Mouse (Mus musculus): ENCODE results near the gene Hnrnpk. TPM values are rescaled to one million over a fixed set of nuclear protein-coding genes. Genes with fewer than 3 reads are reported as not detected.

The Hnrnpk gene
- total and polyA plus RNA-seq, 2 experiments from 2014 or later: 471 to 910 TPM

GRCm38 (mm10) chr13:58389324-58389951 is 13.7 kb downstream of the Hnrnpk start:
- no peak overlapping the region for H3K4me2 ChIP-seq (ENCODE audit: low read depth, low read length)
- H3K9me3 ChIP-seq (ENCODE audit: low read length): no peaks in the 10 kb centered on the region
- no peak overlapping the region for H3K4me3 ChIP-seq (ENCODE audit: low read length)
- no peak for ATAC-seq
- DNase-seq (ENCODE audit: low spot score): no peak
- H3K27ac ChIP-seq: no peak overlapping the region
- TF ChIP-seq CTCF (IDR thresholded peaks at IDR 0.05; ENCODE audit: low read depth): no peak
- H3K9ac ChIP-seq (replicated peaks; ENCODE audit: low read length): no peak overlapping the region
- H3K36me3 ChIP-seq (ENCODE audit: insufficient read depth, low read length): peaks cover 26% of the 10 kb centered on the region
- 83% methylated on average over 2 of the region's 2 CpGs for WGBS
- H3K4me1 ChIP-seq (ENCODE audit: insufficient read depth, low read length): no peaks in the 10 kb centered on the region; the same call in 1 of the 2 replicates
- H3K27me3 ChIP-seq (ENCODE audit: insufficient read depth, low read length): no peaks in the 10 kb centered on the region

- H3K4me2 ChIP-seq (ENCODE audit: low read depth, low read length): no peak overlapping the region
- 62% methylated on average over 3 of the region's 3 CpGs for WGBS
Observed at GRCm38 (mm10) chr13:58388379-58388778, 14.8 kb downstream of the Hnrnpk start.

DNA sequence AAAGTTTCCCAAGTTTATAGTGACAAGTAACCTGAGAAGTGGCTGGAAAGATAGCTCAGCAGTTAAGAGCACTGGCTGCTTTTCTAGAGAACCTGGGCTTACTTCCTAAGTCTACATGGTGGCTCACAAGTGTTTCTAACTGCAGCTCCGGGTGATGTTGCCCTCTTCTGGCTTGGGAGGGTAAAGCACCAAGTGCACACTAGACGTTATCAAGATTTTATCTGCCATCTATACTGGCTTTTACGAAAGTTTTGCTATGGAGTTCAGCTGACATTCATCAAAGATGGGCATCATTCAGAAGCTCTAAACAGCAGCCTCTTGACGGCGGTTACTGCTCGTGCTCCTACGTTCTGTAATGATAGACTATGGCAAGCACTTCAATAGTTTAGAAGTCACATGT is 15.2 kb downstream of the Hnrnpk start:
- no peak overlapping the region for H3K4me2 ChIP-seq (ENCODE audit: low read depth, low read length)
- peak; percentile 83 for DNase-seq (ENCODE audit: low spot score)
- H3K4me3 ChIP-seq (ENCODE audit: low read length): no peak overlapping the region
- peaks cover 17% of the 10 kb centered on the region for H3K36me3 ChIP-seq (ENCODE audit: insufficient read depth, low read length)
- H3K27me3 ChIP-seq (ENCODE audit: insufficient read depth, low read length): no peaks in the 10 kb centered on the region
- H3K9me3 ChIP-seq (ENCODE audit: low read length): no peaks in the 10 kb centered on the region
- H3K9ac ChIP-seq (replicated peaks; ENCODE audit: low read length): no peak overlapping the region
- TF ChIP-seq CTCF (IDR thresholded peaks at IDR 0.05; ENCODE audit: low read depth): peak; percentile 87
- WGBS: 11% methylated on average over 7 of the region's 7 CpGs
- ATAC-seq: peak; percentile 50
- H3K27ac ChIP-seq: no peak overlapping the region
- no peaks in the 10 kb centered on the region; the same call in 1 of the 2 replicates for H3K4me1 ChIP-seq (ENCODE audit: insufficient read depth, low read length)

More at GRCm38 (mm10) chr13:58388379-58388778, 14.8 kb downstream of the Hnrnpk start:
- ATAC-seq: no peak
- H3K27ac ChIP-seq: no peak overlapping the region
- no peak overlapping the region for H3K4me3 ChIP-seq (ENCODE audit: low read length)
- H3K4me1 ChIP-seq (ENCODE audit: insufficient read depth, low read length): no peaks in the 10 kb centered on the region; the same call in 1 of the 2 replicates
- no peak for TF ChIP-seq CTCF (IDR thresholded peaks at IDR 0.05; ENCODE audit: low read depth)
- no peak for DNase-seq (ENCODE audit: low spot score)
- H3K36me3 ChIP-seq (ENCODE audit: insufficient read depth, low read length): peaks cover 19% of the 10 kb centered on the region
- no peaks in the 10 kb centered on the region for H3K27me3 ChIP-seq (ENCODE audit: insufficient read depth, low read length)
- no peaks in the 10 kb centered on the region for H3K9me3 ChIP-seq (ENCODE audit: low read length)
- no peak overlapping the region for H3K9ac ChIP-seq (replicated peaks; ENCODE audit: low read length)

- H3K9ac ChIP-seq (replicated peaks; ENCODE audit: low read length): no peak overlapping the region
- no peaks in the 10 kb centered on the region for H3K27me3 ChIP-seq (ENCODE audit: insufficient read depth, low read length)
- H3K27ac ChIP-seq: peak overlapping the region; percentile 62; the same call in 1 of the 2 replicates
- no peak for TF ChIP-seq CTCF (IDR thresholded peaks at IDR 0.05; ENCODE audit: low read depth)
- DNase-seq (ENCODE audit: low spot score) (no peak), ATAC-seq (no peak)
- peak overlapping the region; percentile 63 for H3K4me3 ChIP-seq (ENCODE audit: low read length)
- H3K4me1 ChIP-seq (ENCODE audit: insufficient read depth, low read length): no peaks in the 10 kb centered on the region; the same call in 1 of the 2 replicates
- no peaks in the 10 kb centered on the region for H3K9me3 ChIP-seq (ENCODE audit: low read length)
- H3K36me3 ChIP-seq (ENCODE audit: insufficient read depth, low read length): peaks cover 24% of the 10 kb centered on the region
- 85% methylated on average over 7 of the region's 7 CpGs for WGBS
- peak overlapping the region; percentile 87 for H3K4me2 ChIP-seq (ENCODE audit: low read depth, low read length)
Observed at GRCm38 (mm10) chr13:58385547-58385920, 17.6 kb downstream of the Hnrnpk start.

DNA sequence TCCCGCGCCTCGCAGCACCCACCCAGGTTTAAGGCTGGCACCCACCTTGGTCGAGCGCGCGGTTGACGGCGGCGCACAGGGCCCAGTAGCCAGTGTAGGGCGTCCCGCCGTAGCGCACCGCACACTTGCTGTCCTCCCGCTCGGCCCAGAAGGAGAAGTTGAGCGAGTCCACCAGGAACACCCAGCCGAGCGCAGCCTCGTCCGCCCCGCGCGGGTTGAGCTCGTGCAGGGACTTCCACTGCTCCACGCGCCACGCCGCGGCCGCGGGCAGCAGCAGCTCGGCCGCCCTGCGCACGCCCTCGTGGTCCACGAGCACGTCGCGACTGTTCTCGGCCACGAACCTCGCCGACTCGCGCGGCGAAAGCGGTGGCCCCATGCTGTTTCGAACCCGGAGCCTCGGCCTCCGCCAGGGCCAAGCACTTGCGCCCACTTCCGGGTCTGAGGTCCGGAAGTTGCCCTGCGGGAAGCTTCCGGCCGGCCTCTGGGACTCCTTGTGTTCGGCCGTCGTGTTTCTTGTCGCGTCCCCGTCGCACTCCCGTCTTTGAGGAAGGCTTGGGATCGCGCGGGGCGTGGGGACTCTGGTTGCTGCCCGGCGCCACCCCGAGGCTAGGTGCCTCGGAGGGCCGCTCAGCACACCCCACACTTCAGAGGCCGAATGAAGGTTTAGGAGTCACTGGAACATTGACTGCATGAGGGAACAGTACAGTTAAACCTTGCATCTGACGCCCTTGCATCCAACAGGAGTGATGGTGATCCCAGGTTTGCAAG is 18.2 kb downstream of the Hnrnpk start, which contains the start of gene 2210016F16Rik:
TSS of gene 2210016F16Rik (minus strand) at position 447 of the 768 bp plus-strand sequence.
- no peaks in the 10 kb centered on the region for H3K9me3 ChIP-seq (ENCODE audit: low read length)
- WGBS: 3% methylated on average over 80 of the region's 80 CpGs
- peak within 1 kb of the TSS; percentile 73 for H3K9ac ChIP-seq (replicated peaks; ENCODE audit: low read length)
- H3K27ac ChIP-seq: peak within 1 kb of the TSS; percentile 62
- peak; percentile 18; the same call in 1 of the 2 replicates for TF ChIP-seq CTCF (IDR thresholded peaks at IDR 0.05; ENCODE audit: low read depth)
- no peaks in the 10 kb centered on the region for H3K27me3 ChIP-seq (ENCODE audit: insufficient read depth, low read length)
- peak within 1 kb of the TSS; percentile 87 for H3K4me2 ChIP-seq (ENCODE audit: low read depth, low read length)
- DNase-seq (ENCODE audit: low spot score): peak; percentile 77
- peak; percentile 80 for ATAC-seq
- H3K4me1 ChIP-seq (ENCODE audit: insufficient read depth, low read length): no peaks in the 10 kb centered on the region; the same call in 1 of the 2 replicates
- peaks cover 19% of the 10 kb centered on the region for H3K36me3 ChIP-seq (ENCODE audit: insufficient read depth, low read length)
- peak within 1 kb of the TSS; percentile 63 for H3K4me3 ChIP-seq (ENCODE audit: low read length)

- no peaks in the 10 kb centered on the region for H3K9me3 ChIP-seq (ENCODE audit: low read length)
- H3K4me1 ChIP-seq (ENCODE audit: insufficient read depth, low read length): no peaks in the 10 kb centered on the region; the same call in 1 of the 2 replicates
- ATAC-seq (peak; percentile 4; the same call in 1 of the 2 replicates), DNase-seq (ENCODE audit: low spot score) (no peak)
- peaks cover 19% of the 10 kb centered on the region for H3K36me3 ChIP-seq (ENCODE audit: insufficient read depth, low read length)
- no peak for TF ChIP-seq CTCF (IDR thresholded peaks at IDR 0.05; ENCODE audit: low read depth)
- peak overlapping the region; percentile 63 for H3K4me3 ChIP-seq (ENCODE audit: low read length)
- no peaks in the 10 kb centered on the region for H3K27me3 ChIP-seq (ENCODE audit: insufficient read depth, low read length)
- no peak overlapping the region for H3K27ac ChIP-seq
- H3K4me2 ChIP-seq (ENCODE audit: low read depth, low read length): peak overlapping the region; percentile 87
- WGBS: 50% methylated on average over 11 of the region's 11 CpGs
- H3K9ac ChIP-seq (replicated peaks; ENCODE audit: low read length): peak overlapping the region; percentile 73
Observed at GRCm38 (mm10) chr13:58384371-58384770, 18.8 kb downstream of the Hnrnpk start.

Data from hindbrain, postnatal 0 days (tissue).